Mouse (Mus musculus) adrenal gland, adult 8-10 months (tissue): Measurements from ENCODE around the gene Baiap2. TPM values are rescaled to one million over a fixed set of nuclear protein-coding genes. Genes with fewer than 3 reads are reported as not detected.

Source experiments
- DNase-seq: peaks from one replicate; pipeline ENCODE4 v3.0.0; 2022
- total RNA-seq, 4 experiments: library from RNA; stranded (reverse); gene quantifications; 2 replicates each; pipeline ENCODE4 v1.2.4; 2022

Baiap2 gene
- total RNA-seq, 4 experiments from 2014 or later, result 9.3 to 39.2 (median 25.4) TPM

DNA sequence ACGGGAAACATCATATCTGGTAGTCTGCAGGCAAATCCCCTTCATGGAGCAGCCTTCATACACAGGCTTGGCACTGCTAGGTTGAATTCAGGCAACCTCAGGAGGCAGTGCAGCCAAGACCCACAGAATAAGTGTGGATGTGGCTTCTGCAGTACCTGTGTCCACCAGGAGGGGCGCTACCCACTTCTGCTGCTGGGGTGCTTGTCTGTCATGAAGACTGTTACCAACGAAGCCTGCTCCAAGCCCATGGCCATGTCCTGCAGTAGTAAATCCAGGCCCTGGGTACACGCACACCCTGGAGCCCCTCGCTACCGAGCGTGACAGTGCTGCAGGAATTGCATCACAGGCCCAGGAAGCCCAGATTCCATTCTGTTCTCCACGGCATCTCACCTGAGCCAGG, 22.7 kb upstream of the Baiap2 start:
- DNase-seq, result no peak

DNA sequence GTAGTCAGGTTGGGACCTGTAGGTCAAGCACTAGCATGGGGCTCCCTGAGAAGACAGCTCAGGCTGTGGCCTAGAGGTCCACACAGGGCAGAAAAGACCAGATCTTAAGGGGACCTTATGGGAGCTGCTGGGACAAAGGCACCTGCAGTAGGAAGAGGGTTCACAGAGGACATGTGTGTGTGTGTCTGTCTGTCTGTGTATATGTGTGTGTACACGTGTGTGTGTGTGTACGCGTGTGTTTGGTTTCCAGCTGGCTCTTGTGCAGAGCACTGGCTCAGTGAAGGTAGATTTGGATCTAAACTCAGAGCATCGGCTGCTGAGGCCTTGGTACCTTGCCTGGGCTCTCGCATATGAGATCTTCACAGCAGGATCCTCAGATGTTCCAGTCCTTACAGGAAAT, 21.9 kb upstream of the Baiap2 start:
- DNase-seq, result no peak

DNA sequence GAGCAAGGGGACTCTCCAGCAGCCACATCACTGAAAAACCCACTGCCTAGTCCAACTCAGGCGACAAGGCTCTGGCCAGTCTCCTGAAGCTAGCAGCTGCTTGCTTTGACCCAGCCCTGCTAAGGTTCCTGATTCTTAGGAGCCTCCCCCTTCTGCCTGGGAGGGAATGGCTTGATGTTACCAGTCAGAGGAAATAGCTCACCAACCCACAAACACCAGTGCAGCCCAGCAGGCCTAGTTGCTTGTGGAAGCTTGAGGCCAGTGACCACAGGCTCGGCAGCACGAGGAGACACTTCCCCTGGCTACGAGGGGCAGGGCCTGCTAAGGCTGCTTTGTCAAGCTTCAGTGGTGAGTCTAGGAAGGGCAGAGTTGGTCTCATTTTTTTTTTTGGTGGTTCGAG, 17.4 kb upstream of the Baiap2 start:
- DNase-seq, result no peak

DNA sequence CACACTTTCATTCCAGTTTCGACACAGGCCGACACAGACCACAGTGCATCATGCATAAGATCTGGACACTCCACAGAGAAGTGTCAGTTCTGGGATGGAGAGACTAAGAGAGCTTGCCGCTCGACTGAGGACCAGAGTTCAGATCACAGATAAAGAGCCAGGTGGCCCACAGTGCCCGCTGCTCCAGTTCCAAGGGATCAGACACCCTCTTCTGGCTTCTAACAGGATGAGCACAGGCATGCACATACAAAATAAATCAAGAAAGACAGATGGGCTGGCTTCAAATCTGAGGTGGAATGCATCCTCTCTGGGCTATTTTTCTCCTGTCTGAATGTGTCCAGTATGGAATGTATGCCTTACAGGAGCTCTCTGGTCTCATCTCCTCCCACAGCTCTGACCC, 15.8 kb upstream of the Baiap2 start:
- DNase-seq, result no peak

DNA sequence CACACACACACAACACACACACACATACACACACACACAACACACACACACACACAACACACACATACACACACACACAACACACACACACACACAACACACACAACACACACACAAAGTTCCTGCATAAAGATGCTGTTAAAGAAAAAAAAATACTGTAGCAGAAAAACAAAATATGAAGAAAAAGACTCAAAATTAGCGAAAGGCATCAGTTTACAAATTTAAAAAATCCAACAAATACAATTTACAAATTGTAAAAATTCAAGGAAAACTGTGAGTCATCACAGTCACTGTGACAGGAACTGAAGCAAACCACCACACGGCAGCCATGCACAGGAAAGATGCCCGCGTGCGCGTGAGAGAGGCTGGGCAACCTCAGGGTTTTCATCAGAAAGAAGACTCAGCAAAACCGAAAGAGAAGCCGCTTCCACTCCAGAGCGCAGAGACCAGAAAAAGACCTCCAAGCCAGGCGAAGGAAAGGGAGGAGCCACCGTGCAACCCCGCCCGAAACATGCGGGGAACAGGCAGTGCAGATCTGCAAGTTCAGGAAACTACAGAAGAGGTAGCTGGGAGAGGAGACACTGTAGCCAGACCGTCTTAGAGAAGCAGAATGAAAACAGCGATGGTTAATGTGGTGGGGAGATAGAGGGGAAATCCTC, 14.4 kb upstream of the Baiap2 start:
- DNase-seq, result no peak

DNA sequence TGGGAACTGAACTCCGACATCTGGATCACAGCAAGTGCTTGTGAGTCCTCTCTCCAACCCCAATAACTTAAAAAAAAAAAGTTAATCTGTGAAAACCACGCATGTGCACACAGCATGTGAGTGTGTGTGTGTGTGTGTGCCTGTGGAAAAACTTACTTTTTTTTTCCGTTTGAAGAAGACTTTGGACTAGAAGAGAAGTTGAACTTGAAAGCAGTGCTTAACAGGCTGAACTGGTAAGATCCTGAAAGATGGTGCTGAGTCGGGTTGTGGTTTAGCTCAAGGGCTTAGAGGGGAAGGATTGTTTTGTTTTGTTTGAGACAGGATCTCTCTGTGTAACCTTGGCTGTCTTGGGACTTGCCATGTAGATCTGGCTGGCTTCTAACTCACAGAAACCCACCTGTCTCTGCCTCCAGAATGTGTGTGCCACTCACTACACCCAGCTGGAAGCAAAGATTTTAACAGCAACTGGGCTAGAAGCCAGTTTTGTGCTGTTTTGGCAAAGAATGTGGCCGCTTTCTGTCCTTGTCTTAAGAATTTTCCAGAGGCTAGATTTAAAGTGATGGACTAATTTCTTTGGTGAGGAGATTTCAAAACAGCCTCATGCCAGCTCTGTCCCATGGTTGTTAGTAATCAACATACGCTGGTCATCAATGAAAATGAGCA, 12.8 kb upstream of the Baiap2 start:
- DNase-seq, result no peak

DNA sequence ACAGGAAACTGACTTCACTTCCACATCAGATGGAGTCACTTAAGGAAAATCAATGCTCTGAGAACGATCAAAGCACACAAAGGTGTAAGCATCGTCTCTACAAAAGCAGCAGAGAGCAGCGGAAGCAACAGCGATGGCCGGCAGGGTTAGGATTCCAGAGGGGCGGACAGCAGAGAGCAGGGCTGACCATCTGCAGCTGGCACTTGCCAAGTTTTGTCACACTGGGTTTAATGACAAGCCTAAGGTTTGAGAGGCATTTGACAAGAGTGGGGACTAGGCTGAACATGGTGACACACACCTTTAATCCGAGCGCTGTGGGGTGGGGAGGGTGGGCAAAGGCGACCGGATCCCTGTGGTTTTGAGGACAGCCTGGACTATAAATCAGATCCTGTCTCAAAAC, 10.8 kb upstream of the Baiap2 start:
- no peak for DNase-seq

DNA sequence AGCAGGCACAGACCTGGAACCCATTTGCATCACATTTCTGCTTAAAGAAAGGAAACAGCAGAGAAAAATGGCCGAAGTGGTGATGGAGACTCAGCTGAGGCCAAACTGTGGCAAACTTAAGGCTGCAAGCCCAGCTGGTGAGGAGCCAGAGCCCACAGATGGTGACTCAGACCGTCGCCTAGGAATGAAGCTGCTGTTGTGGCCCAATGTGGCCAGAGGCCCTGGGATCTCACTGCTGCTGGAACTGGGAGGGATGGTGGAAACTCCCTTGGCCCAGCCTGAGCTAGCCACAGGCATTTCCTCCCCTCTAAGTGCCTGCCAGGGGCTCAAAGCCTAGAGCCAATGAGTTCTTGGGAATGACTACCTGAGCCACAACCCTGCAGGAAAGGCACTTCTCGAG, 9.4 kb upstream of the Baiap2 start:
- no peak for DNase-seq

DNA sequence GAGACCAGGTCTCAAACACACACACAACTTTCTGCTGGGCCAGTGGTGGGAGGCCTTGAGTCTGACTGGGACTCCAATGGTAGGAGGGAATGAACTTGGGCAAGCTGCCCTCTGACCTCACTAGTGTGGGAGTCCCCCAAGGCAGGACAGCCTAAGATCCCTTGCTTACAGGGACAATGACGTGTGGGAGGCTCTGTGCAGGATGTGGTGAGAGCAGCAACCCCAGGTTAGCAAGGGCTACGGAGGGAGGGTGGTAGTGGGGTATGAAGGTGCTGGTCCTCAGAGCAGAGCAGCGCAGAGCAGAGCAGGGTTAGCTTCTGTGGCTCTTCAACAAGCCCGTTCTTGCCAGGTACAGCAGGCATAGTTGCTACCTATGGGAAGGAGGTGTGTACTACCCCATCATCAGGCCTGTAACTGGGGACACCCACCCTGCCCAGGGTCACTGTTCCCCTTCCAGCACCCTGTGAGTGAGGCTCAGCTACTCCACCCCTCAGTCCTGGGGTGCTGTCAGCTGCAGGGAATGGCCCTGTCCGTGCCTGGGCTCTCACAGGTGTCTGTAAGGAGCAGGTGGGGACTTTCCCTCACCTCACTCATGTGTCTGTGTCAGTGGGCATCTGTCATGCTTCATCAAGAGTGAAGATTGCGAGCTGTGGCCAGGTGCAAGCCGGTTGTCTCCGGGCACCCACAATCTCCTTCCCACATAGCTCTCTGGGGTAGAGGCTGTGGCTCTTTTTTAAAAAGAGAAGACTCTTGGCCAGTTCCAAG, 8.6 kb upstream of the Baiap2 start:
- DNase-seq, result no peak

DNA sequence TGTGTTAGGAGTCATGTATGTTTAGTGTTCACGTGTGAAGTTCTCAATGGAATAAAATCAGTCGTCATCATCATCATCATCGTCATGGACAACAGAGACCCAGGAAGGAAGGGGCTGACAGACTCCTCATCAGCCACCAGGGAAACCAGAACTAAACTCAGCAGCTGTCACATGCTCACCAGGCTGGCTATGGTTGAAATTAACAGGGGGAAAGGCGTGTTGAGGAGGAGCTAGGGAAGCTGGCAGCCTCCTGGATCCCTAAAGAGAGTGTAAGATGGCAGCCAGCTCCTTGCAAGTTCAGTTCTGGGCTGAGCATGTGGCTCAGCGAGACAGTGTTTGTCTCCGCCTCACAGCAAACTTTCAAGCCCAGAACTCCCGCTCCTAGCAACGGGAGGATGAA, 7.8 kb upstream of the Baiap2 start:
- no peak for DNase-seq

DNA sequence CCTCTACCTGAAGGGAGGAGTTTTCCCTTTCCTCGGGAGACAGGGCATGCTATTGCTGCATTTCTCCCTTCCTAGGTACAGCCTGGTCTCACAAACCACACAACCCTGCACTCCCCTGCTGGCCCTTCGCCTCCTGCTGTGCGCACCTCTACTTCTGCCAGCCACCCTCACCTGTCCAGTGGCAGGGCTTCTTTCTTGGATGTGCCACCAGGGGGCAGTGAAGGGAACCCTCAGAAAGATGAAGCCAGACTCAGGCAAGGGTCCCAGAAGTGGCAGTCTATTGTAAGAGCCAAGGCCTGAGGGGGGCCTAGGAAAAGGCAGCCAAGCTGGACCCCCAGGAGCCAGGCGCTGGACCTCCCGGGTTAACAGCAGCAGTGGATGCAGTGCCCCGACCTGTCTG, 7.1 kb upstream of the Baiap2 start:
- peak; percentile 50 for DNase-seq

DNA sequence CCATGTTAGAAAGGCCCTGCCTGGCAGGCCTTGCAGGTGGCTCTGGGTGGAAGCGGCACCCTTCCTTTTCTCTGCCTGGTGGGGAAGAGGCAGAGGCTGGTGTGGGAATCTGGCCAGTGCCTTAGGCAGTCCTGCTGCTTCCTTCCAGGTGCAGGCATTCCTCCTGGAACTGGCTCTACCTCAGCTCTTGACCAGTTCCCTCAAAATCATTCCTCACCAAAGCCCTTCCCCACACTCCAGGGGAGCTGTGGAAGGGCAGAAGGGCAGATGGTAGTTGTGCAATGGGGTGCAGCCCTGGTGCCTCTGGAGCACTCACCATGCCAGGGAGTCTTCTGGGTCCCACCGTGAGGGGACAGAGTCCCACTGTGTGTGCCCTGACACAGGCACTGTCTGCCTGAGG, 6.1 kb upstream of the Baiap2 start:
- DNase-seq, result no peak

DNA sequence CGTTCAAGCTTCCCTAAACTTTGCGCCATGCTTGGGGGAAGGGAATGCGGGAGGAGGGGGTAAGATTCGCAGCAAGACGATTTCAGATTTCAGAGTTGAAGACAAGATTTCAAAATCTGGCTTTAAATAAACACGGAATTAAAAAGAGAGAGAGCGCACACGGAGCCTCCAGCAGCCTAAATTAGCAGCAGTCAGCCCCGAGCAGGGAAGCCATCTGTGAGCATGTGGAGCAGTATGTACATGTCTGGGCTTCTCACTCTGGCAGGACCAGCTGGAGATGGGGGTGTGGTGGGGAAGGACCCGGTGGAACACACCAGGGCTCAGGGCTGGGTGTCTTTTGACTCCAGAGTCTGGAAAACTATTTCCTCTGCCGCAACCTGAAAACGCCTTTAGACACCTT, 5.3 kb upstream of the Baiap2 start:
- DNase-seq, result no peak

DNA sequence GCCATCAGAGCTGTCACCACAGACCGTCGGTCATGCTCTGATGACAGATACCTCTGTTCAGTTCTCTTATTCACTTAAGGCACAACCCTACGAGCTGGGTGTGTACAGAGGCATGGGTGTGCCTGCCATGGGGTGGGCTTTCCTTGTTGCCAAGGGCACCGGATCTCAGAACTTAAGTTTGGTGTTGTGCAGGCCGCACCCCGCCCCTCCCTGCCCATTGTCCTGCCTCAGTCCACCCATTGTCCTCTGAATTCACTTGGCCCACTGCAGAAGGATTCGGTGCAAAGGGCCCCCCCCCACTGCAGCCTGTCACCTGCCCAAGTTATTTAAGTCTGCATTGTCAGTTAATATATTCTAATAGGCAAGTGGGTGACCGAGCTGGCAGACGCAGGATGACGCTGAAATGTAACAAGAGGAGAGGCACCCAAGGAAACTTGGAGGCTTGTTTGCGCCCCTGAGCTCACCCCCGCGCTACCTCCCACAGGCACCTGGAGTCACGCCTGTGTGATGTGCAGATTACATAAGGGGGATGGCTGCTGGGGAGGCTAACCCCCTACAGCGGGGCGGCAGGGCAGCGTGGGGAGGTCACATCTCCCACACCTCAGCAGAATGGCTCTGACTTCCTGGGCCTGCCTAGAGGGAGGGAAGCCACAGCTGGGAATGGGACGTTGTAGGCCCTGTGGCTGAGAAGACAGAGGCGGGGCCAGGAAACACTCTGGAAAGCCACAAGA, 4.6 kb upstream of the Baiap2 start:
- no peak for DNase-seq

DNA sequence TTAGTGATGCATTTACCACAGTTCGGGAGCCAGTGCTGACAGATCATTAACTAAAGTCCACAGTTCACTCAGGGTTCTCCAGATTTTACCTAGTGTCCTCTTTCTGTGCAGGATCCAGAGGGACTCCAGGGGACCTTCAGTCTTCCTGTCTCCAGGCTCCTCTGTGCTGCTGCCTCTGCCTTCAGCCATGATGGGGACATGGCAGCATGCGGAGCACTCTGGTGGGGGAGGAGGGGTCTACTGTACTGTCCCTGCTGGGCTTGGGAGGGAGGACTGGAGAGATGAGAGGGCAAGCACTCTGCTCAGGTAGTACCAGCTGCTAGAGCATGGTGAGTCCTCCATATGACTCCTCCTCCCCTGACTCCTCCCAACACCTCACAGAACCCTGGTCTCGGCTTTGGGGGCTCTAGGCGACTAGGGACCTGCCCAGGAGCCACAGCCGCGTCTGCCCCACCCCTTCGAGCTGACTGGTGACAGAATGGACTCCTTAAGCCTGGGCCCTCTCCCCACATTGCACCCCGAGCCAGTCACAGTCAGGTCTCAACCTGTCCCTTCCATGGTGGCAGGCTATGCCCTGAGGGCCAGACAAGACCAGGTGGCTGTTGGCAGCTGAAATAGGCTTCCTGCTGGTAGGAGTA, 3.4 kb upstream of the Baiap2 start:
- no peak for DNase-seq

DNA sequence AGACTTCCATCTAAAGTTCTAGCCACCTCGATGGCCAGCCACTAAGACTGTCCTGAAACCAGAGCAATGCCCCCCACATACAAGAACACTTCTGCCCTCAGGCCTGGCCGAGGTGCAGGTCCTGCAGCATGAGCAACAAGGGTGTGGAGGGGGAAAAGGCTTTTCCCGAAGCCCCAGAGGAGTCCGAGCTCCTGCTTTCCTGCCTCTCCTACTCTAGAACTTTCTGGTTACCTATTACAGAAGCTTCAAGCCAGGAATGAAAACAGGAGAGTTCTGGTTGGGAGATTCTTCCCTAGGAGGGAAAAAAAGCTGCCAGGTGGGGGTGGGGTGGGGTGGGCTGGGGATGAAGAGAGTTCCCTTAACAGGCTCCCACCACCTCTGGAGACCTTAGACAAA, 2.9 kb upstream of the Baiap2 start:
- no peak for DNase-seq

DNA sequence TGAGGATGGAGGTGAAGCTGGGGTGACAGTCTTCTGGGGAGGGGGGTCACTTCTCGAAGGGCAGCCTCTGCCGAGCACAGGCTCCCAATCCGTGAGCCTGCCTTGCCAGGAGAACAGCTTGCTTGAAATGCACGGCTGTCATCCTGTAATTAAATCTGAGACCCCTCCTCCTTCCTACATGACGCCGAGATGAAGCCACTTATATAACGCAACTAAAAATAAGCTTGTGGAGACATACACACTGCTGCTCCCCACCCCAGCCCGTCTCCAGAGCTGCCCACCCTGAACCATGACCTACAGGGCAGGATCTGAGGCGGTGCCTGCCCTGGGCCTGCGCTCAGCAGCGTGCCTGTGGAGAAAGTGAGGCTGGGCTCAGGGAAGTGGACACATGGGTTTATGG, 2.4 kb upstream of the Baiap2 start:
- no peak for DNase-seq

DNA sequence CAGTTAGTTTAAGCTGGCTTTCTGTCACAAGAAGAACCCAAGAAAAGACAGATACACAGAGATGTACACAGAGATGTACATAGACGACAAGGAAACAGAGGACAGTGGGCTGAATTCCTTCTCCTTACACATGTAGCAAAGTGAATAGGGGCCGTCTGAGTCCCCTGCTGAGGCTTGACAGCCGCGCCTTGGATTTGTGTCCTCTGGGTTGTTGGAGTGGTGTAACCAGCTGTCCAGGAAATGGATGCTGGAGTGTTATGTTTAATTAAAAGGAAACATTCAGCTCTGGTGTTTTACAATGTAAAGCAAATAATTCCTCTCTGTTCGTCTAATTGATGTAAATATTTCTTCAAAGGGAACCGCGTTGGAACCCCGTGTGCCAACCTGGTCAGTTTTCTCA, 769 bp upstream of the Baiap2 start:
- no peak for DNase-seq

DNA sequence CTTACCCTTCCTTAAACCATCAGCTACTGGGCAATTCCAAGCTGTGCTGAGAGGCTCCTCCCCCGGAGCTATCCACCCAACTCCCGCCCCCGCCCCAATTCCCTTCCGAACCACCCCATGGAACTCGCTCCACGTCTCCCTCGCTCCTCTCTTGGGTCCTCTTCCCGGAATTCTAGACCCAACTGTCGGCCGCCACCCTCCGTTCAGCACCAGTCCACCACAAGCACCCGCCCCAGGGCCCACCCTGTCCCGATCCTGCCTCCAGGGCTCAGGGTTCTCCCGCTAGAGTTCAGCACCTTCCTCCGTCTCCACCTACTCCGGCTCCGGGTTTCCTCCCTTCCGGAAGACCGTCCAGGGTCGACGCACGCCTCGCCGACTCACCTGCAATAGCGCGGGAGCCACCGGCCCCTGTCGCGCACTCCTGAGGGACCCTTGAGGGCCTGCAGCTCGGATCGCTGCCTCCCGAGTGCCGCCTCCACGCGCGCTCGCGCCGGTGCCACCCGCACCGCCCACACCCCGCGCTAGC, 299 bp upstream of the Baiap2 start:
- no peak for DNase-seq

DNA sequence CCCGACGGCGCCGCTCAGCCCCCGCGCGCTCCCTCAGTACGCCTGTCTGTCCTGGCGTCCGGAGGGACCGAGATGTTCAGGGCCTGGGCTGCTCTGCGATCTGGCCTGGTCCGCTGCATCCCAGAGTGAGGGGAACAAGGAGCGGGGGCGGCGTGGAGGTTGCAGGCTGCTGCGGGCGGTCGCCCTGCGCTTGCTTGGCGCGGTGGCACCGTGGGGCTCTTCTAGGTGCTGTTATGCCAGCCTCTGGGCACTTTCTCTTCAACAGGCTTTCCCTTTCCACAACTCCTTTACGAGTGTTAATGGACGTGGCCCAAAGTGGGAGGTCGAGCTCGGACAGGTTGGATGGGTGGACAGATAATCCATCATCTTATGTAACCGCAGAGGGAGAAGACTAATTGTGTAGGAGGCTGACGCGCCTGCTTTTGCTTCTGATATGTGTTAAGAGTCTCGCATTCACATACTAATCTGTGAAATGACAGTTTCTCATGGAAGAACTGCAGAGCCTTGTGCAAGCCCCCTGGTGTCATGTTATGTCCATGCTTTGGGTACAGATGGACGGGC, 945 bp downstream of the Baiap2 start:
- DNase-seq, result no peak

DNA sequence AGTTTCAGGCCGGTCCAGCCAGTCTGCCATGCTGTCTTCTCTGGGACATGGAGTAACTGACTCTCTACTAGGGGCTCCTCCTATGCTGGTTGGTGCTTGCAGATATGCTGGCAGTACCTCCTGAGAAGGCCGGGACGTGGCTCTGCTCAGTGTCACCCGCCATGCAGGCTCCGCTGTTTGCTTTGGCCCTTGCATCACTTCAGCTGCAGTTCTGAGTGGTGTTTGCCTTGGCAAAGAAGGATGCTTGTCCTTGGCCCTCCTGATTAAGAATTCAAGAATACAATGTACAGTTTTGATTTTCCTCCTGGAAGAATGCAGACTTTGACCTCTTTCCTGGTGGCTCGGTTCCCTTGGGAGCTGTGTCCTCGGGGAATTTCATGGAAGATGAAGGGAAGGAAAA, 2.8 kb downstream of the Baiap2 start:
- peak; percentile 33 for DNase-seq

DNA sequence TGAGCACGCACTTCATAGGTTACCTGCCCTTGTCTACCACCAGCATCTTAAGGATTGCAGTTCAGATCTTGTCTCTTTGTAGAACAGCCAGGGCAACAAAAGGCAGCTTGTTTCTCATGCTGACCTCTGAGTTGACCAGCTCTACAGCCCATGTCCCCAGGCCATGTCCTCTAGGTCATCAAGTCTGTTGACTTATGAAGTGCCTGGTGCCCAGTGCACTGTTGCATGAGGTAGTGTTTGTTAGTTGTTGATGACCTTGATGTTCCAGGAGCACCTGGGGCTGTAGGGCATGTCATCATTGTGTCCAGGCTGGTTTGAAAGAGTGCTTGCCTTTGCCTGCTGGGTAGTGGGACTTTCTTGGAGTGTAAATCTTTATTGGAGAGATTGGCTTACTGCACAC, 4.9 kb downstream of the Baiap2 start:
- no peak for DNase-seq
